Mouse (Mus musculus): ENCODE measurements at regions not wholly inside any gene's neighbourhood (a gene's known extent, or its start where the extent isn't known, plus 50 kb on each side); places are given as distances from the start of the nearest gene placed in this dataset.

DNA sequence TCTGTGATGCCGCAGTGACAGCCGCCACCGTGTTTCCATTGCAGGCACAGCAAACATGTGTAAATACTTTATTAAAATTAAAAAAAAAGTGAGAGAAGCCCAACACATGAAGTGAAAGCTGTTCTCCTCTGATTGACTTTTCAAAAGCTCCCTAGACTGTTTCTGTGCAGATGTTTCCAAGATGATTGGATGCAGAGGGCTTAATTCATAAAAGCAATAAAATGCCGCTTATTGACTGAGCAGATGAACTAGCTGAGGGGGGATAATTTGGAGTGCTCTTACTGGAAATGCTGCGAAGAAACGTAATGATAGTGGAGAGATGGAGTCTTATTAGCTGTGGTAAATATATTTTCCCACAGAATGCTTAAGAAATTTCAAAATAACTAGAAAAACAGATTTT lies 170.4 kb downstream of the Rnf144a start:
- ATAC-seq (ENCODE audit: insufficient number of reproducible peaks, low FRiP score, low TSS enrichment, low read depth) (no peak), DNase-seq (ENCODE audit: low spot score) (no peak)
- Histone ChIP-seq H3K27me3 (ENCODE audit: control insufficient read depth, insufficient read depth, low read length) (no peaks in the 10 kb centered on the region), H3K9ac (ENCODE audit: low read length) (no peak overlapping the region), H3K36me3 (ENCODE audit: control insufficient read depth, insufficient read depth, low read length) (no peaks in the 10 kb centered on the region), H3K27ac (replicated peaks; ENCODE audit: low read depth, low read length) (no peak overlapping the region), H3K4me3 (ENCODE audit: low read depth, low read length) (no peak overlapping the region), H3K4me2 (ENCODE audit: low read depth, severe bottlenecking) (no peak overlapping the region), H3K4me1 (ENCODE audit: control insufficient read depth, insufficient read depth, low read length) (no peaks in the 10 kb centered on the region), H3K9me3 (ENCODE audit: control insufficient read depth, low read length) (no peaks in the 10 kb centered on the region)
- 87% methylated on average over 6 of the region's 6 CpGs for WGBS

DNA sequence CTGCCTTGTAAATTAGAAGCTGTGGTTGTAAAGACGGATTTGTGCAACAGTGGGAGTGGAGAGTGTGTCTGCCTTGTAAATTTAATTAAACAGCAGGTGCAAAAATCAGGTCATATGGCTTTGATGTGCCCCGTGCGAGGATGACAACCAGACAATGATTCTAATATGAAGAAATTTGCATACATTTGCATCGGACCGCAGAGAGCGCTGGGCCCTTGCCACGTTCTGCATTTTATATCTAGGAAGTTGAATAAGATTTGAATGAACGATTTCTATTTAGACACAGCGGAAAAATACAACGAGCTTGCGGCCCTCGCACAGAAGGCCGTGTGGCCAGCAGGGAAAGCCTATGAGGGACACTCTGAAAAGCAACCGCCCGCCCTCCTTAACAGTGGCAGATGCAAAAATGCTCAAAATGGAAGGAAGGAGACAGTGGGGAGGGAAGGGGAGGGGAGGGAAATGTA lies 187.5 kb downstream of the Rnf144a start:
- DNase-seq (ENCODE audit: low spot score), result no peak
- 84% methylated on average over 15 of the region's 15 CpGs for WGBS
- no peaks in the 10 kb centered on the region for H3K27me3 ChIP-seq (ENCODE audit: control insufficient read depth, insufficient read depth, low read length)
- H3K9me3 ChIP-seq (ENCODE audit: control insufficient read depth, low read length), result no peaks in the 10 kb centered on the region
- H3K4me3 ChIP-seq (ENCODE audit: low read depth, low read length), result no peak overlapping the region
- H3K9ac ChIP-seq (ENCODE audit: low read length), result no peak overlapping the region
- H3K4me2 ChIP-seq (ENCODE audit: low read depth, severe bottlenecking), result no peak overlapping the region
- H3K36me3 ChIP-seq (ENCODE audit: control insufficient read depth, insufficient read depth, low read length), result no peaks in the 10 kb centered on the region
- no peaks in the 10 kb centered on the region for H3K4me1 ChIP-seq (ENCODE audit: control insufficient read depth, insufficient read depth, low read length)
- H3K27ac ChIP-seq (replicated peaks; ENCODE audit: low read depth, low read length), result no peak overlapping the region
- no peak for ATAC-seq (ENCODE audit: insufficient number of reproducible peaks, low FRiP score, low TSS enrichment, low read depth)

DNA sequence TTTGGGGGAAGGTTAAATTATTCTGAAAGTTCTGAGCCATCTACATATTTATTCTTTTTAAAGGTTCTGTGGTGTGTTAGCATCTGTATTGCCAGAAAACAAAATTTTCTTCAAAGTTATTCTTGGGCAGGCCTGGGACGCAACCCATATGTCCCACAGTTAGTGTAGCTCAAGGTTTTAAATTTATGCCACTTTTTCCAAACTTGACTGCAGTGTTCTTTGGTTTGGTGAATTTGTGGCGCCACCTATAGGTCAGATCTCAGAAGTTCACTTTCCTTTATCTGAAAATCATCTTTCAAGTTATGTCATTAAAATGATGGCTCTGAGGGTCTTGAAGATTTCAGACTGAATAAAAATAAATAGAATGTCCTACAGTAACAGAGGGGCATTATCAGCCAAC lies 188.7 kb downstream of the Rnf144a start:
- Histone ChIP-seq H3K9ac (ENCODE audit: low read length) (no peak overlapping the region), H3K4me2 (ENCODE audit: low read depth, severe bottlenecking) (no peak overlapping the region), H3K36me3 (ENCODE audit: control insufficient read depth, insufficient read depth, low read length) (no peaks in the 10 kb centered on the region), H3K9me3 (ENCODE audit: control insufficient read depth, low read length) (no peaks in the 10 kb centered on the region), H3K4me1 (ENCODE audit: control insufficient read depth, insufficient read depth, low read length) (no peaks in the 10 kb centered on the region), H3K4me3 (ENCODE audit: low read depth, low read length) (no peak overlapping the region), H3K27ac (replicated peaks; ENCODE audit: low read depth, low read length) (no peak overlapping the region), H3K27me3 (ENCODE audit: control insufficient read depth, insufficient read depth, low read length) (no peaks in the 10 kb centered on the region)
- DNase-seq (ENCODE audit: low spot score) (peak; percentile 49), ATAC-seq (ENCODE audit: insufficient number of reproducible peaks, low FRiP score, low TSS enrichment, low read depth) (no peak)
- 13% methylated on average over 2 of the region's 2 CpGs for WGBS

DNA sequence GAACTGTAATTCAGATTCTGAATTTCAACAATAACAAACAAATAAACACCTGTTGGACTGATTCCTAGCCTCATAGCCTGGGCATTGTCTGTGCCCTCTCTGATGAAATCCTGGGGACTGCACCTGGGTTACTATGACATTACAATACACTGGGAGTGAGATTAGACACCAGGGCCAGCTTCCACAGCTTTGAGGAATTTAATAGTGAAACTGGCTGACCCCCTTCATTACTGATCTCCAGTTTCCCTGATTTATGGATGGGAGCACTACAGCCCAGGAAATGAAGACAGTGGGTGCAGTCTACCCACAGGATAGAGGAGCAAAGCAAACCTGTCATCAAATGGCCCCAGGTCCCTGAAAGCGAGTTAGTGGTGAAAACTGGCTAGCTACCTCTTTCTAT lies 202.6 kb downstream of the Rnf144a start:
- Histone ChIP-seq H3K4me2 (ENCODE audit: low read depth, severe bottlenecking) (no peak overlapping the region), H3K27ac (replicated peaks; ENCODE audit: low read depth, low read length) (no peak overlapping the region), H3K36me3 (ENCODE audit: control insufficient read depth, insufficient read depth, low read length) (no peaks in the 10 kb centered on the region), H3K27me3 (ENCODE audit: control insufficient read depth, insufficient read depth, low read length) (no peaks in the 10 kb centered on the region), H3K4me1 (ENCODE audit: control insufficient read depth, insufficient read depth, low read length) (peaks cover 2% of the 10 kb centered on the region; the same call in 1 of the 2 replicates), H3K4me3 (ENCODE audit: low read depth, low read length) (no peak overlapping the region), H3K9me3 (ENCODE audit: control insufficient read depth, low read length) (no peaks in the 10 kb centered on the region), H3K9ac (ENCODE audit: low read length) (no peak overlapping the region)
- WGBS, result 71% methylated on average over 1 of the region's 1 CpGs
- DNase-seq (ENCODE audit: low spot score), result no peak
- no peak for ATAC-seq (ENCODE audit: insufficient number of reproducible peaks, low FRiP score, low TSS enrichment, low read depth)

DNA sequence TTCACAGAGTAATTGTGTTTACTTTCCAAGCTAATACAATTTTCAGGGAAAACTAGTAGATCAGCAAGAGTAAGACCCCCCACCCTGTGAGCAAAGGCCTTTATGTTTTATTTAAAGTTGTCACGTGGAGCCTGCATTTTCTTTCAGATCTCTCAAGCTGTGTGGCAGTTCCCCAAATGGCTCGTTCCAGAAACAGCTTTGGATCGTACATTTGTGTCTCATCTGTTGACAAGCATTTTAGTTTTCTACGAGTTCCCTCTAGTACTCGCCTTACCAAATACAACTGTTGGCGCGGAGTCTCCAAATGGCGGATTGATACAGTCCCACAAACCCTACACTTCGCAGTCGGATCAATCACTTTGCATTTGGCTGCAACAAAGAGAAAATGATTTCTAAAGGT lies 203.6 kb downstream of the Rnf144a start:
- H3K9ac ChIP-seq (ENCODE audit: low read length), result no peak overlapping the region
- H3K9me3 ChIP-seq (ENCODE audit: control insufficient read depth, low read length), result no peaks in the 10 kb centered on the region
- H3K36me3 ChIP-seq (ENCODE audit: control insufficient read depth, insufficient read depth, low read length), result no peaks in the 10 kb centered on the region
- no peak overlapping the region for H3K4me3 ChIP-seq (ENCODE audit: low read depth, low read length)
- H3K4me1 ChIP-seq (ENCODE audit: control insufficient read depth, insufficient read depth, low read length), result peaks cover 2% of the 10 kb centered on the region; the same call in 1 of the 2 replicates
- ATAC-seq (ENCODE audit: insufficient number of reproducible peaks, low FRiP score, low TSS enrichment, low read depth) (no peak), DNase-seq (ENCODE audit: low spot score) (no peak)
- no peak overlapping the region for H3K27ac ChIP-seq (replicated peaks; ENCODE audit: low read depth, low read length)
- H3K4me2 ChIP-seq (ENCODE audit: low read depth, severe bottlenecking), result no peak overlapping the region
- no peaks in the 10 kb centered on the region for H3K27me3 ChIP-seq (ENCODE audit: control insufficient read depth, insufficient read depth, low read length)
- WGBS, result 72% methylated on average over 10 of the region's 10 CpGs

DNA sequence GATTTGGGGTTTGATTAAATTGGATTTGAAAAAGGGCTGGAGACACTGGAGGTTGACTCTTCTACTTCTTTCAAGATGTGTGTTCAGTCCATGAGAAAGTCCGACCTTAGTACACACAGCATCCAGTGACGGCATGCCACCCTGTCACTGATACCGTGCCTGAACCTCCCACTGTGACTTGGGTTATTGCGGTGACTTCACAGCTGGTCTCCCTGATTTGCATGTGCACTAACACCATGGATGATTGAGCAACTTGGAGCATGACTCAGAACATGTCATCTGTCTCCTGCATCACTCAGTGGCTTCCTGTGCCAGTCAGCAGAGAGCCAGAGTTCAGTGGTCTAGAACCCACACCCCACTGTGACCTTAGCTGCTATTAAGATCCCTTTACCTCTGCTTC lies 208.3 kb downstream of the Rnf144a start:
- Histone ChIP-seq H3K27me3 (ENCODE audit: control insufficient read depth, insufficient read depth, low read length) (no peaks in the 10 kb centered on the region), H3K4me1 (ENCODE audit: control insufficient read depth, insufficient read depth, low read length) (peaks cover 2% of the 10 kb centered on the region; the same call in 1 of the 2 replicates)

DNA sequence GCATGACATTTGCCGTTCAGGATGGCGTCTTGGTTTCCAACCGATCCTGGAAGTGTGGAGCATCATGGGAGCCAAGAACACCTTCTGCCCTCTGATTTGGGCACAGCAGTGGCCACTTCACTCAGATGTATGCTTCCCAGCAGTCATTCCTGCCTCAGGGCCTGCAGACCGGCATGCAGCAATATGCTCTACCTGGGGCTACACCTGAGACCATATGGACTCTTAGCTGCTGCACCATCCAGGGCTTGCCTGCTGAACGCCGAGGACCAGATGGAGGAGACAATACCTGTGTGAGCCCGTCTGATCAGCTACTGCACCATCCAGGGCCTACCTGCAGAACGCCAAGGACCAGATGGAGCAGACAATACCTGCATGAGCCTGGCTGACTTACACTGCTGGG lies 209.0 kb downstream of the Rnf144a start:
- no peak overlapping the region for H3K27ac ChIP-seq (replicated peaks; ENCODE audit: low read depth, low read length)
- H3K9ac ChIP-seq (ENCODE audit: low read length), result no peak overlapping the region
- no peak for ATAC-seq (ENCODE audit: insufficient number of reproducible peaks, low FRiP score, low TSS enrichment, low read depth)
- DNase-seq (ENCODE audit: low spot score), result no peak
- H3K4me1 ChIP-seq (ENCODE audit: control insufficient read depth, insufficient read depth, low read length), result peaks cover 1% of the 10 kb centered on the region; the same call in 1 of the 2 replicates
- H3K4me3 ChIP-seq (ENCODE audit: low read depth, low read length), result no peak overlapping the region
- H3K9me3 ChIP-seq (ENCODE audit: control insufficient read depth, low read length), result no peaks in the 10 kb centered on the region
- H3K36me3 ChIP-seq (ENCODE audit: control insufficient read depth, insufficient read depth, low read length), result no peaks in the 10 kb centered on the region
- H3K27me3 ChIP-seq (ENCODE audit: control insufficient read depth, insufficient read depth, low read length), result no peaks in the 10 kb centered on the region
- 94% methylated on average over 8 of the region's 8 CpGs for WGBS
- H3K4me2 ChIP-seq (ENCODE audit: low read depth, severe bottlenecking), result no peak overlapping the region

More for the DNA sequence above, 208.3 kb downstream of the Rnf144a start:
- ATAC-seq (ENCODE audit: insufficient number of reproducible peaks, low FRiP score, low TSS enrichment, low read depth) (no peak), DNase-seq (ENCODE audit: low spot score) (no peak)
- no peaks in the 10 kb centered on the region for H3K36me3 ChIP-seq (ENCODE audit: control insufficient read depth, insufficient read depth, low read length)
- H3K4me2 ChIP-seq (ENCODE audit: low read depth, severe bottlenecking), result no peak overlapping the region
- 94% methylated on average over 4 of the region's 4 CpGs for WGBS
- H3K4me3 ChIP-seq (ENCODE audit: low read depth, low read length), result no peak overlapping the region
- H3K9me3 ChIP-seq (ENCODE audit: control insufficient read depth, low read length), result no peaks in the 10 kb centered on the region
- no peak overlapping the region for H3K9ac ChIP-seq (ENCODE audit: low read length)
- no peak overlapping the region for H3K27ac ChIP-seq (replicated peaks; ENCODE audit: low read depth, low read length)

DNA sequence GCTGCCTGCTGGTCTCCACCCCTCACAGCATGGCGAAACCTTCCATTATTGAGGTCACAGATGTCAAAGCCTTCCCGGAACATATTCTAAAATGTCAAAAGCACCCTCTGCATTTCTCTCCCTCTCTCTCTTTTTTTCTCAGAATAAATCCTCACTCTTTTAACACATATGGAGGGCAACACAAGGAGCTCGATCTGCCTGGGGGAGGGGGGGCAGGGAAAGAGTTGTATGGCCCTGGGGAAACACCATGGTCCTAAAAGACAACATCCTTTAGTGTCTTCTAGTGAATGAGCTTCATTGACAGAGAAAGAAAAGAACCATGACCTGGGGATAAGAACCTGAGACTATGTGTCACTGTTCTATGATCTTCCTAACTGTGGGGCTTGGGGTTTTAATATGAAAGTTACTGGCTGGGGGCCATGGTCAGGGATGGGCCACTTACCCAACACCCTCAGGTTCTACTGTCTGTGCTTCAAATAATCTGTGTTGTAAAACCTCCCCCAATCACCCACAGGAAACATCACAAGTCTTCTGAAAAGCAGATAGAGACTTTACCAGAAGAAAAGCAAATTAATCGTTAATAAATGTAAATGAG lies 223.0 kb downstream of the Rnf144a start:
- DNase-seq (ENCODE audit: low spot score), result no peak
- H3K4me2 ChIP-seq (ENCODE audit: low read depth, severe bottlenecking), result no peak overlapping the region
- H3K4me3 ChIP-seq (ENCODE audit: low read depth, low read length), result no peak overlapping the region
- no peak for ATAC-seq (ENCODE audit: insufficient number of reproducible peaks, low FRiP score, low TSS enrichment, low read depth)
- no peaks in the 10 kb centered on the region for H3K27me3 ChIP-seq (ENCODE audit: control insufficient read depth, insufficient read depth, low read length)
- H3K27ac ChIP-seq (replicated peaks; ENCODE audit: low read depth, low read length), result no peak overlapping the region
- H3K36me3 ChIP-seq (ENCODE audit: control insufficient read depth, insufficient read depth, low read length), result no peaks in the 10 kb centered on the region
- WGBS, result 44% methylated on average over 4 of the region's 4 CpGs
- H3K4me1 ChIP-seq (ENCODE audit: control insufficient read depth, insufficient read depth, low read length), result 0 out of 2 replicates have a peak, but pooled peaks cover 2% of the 10 kb centered on the region
- H3K9ac ChIP-seq (ENCODE audit: low read length), result no peak overlapping the region
- H3K9me3 ChIP-seq (ENCODE audit: control insufficient read depth, low read length), result no peaks in the 10 kb centered on the region

Measured in limb, embryonic 11.5 days (tissue).